Mouse (Mus musculus): ENCODE data around the gene Ncam1. TPM values are rescaled to one million over a fixed set of nuclear protein-coding genes. Genes with fewer than 3 reads are reported as not detected.

Gene Ncam1
- total and polyA plus RNA-seq, 3 experiments, result 0.05 to 2.1 TPM; not detected in 1

- H3K4me3 ChIP-seq (ENCODE audit: low read depth, low read length), result no peak overlapping the region
- H3K4me1 ChIP-seq (ENCODE audit: insufficient read depth, low read depth, low read length), result no peaks in the 10 kb centered on the region
- H3K9me3 ChIP-seq (replicated peaks), result peaks cover 8% of the 10 kb centered on the region; the same call in 1 of the 2 replicates
- ATAC-seq (ENCODE audit: extremely low read depth, insufficient number of reproducible peaks, low FRiP score, poor library complexity, severe bottlenecking) (no peak), DNase-seq (ENCODE audit: low spot score) (no peak)
- H3K36me3 ChIP-seq (replicated peaks), result no peaks in the 10 kb centered on the region
- TF ChIP-seq CTCF (IDR thresholded peaks at IDR 0.05; ENCODE audit: low read depth, low read length), result no peak
- TF ChIP-seq POLR2AphosphoS5 (IDR thresholded peaks at IDR 0.05; ENCODE audit: insufficient replicate concordance, low read depth, low read length), result no peak
- TF ChIP-seq TAL1 (conservative IDR thresholded peaks at IDR 0.05; ENCODE audit: low read depth, low read length), result no peak
- no peak for TF ChIP-seq GATA2 (IDR thresholded peaks at IDR 0.05; ENCODE audit: borderline replicate concordance, low read depth, low read length)
- TF ChIP-seq GATA1 (IDR thresholded peaks at IDR 0.05; ENCODE audit: borderline replicate concordance, low read length), result no peak
- H3K27me3 ChIP-seq (ENCODE audit: insufficient read depth, low read length), result no peaks in the 10 kb centered on the region
Measured at GRCm38 (mm10) chr9:49707646-49708045, 91.1 kb downstream of the Ncam1 start.

GRCm38 (mm10) chr9:49704196-49704967 is 94.3 kb downstream of the Ncam1 start:
- DNase-seq (ENCODE audit: low spot score) (no peak), ATAC-seq (ENCODE audit: extremely low read depth, insufficient number of reproducible peaks, low FRiP score, poor library complexity, severe bottlenecking) (no peak)
- H3K36me3 ChIP-seq (replicated peaks), result no peaks in the 10 kb centered on the region
- H3K4me3 ChIP-seq (ENCODE audit: low read depth, low read length), result no peak overlapping the region
- H3K4me1 ChIP-seq (ENCODE audit: insufficient read depth, low read depth, low read length), result no peaks in the 10 kb centered on the region
- no peaks in the 10 kb centered on the region for H3K27me3 ChIP-seq (ENCODE audit: insufficient read depth, low read length)
- TF ChIP-seq CTCF (IDR thresholded peaks at IDR 0.05; ENCODE audit: low read depth, low read length) (no peak), GATA1 (IDR thresholded peaks at IDR 0.05; ENCODE audit: borderline replicate concordance, low read length) (no peak), TAL1 (conservative IDR thresholded peaks at IDR 0.05; ENCODE audit: low read depth, low read length) (no peak), GATA2 (IDR thresholded peaks at IDR 0.05; ENCODE audit: borderline replicate concordance, low read depth, low read length) (no peak), POLR2AphosphoS5 (IDR thresholded peaks at IDR 0.05; ENCODE audit: insufficient replicate concordance, low read depth, low read length) (no peak)
- peaks cover 11% of the 10 kb centered on the region; the same call in 1 of the 2 replicates for H3K9me3 ChIP-seq (replicated peaks)

GRCm38 (mm10) chr9:49695371-49695770 is 103.4 kb downstream of the Ncam1 start:
- Histone ChIP-seq H3K4me3 (ENCODE audit: low read depth, low read length) (no peak overlapping the region), H3K27me3 (ENCODE audit: insufficient read depth, low read length) (no peaks in the 10 kb centered on the region), H3K4me1 (ENCODE audit: insufficient read depth, low read depth, low read length) (no peaks in the 10 kb centered on the region), H3K36me3 (replicated peaks) (no peaks in the 10 kb centered on the region), H3K9me3 (replicated peaks) (0 out of 2 replicates have a peak, but pooled peaks cover 7% of the 10 kb centered on the region)
- ATAC-seq (ENCODE audit: extremely low read depth, insufficient number of reproducible peaks, low FRiP score, poor library complexity, severe bottlenecking) (no peak), DNase-seq (ENCODE audit: low spot score) (no peak)
- TF ChIP-seq GATA1 (IDR thresholded peaks at IDR 0.05; ENCODE audit: borderline replicate concordance, low read length) (no peak), POLR2AphosphoS5 (IDR thresholded peaks at IDR 0.05; ENCODE audit: insufficient replicate concordance, low read depth, low read length) (no peak), CTCF (IDR thresholded peaks at IDR 0.05; ENCODE audit: low read depth, low read length) (no peak), GATA2 (IDR thresholded peaks at IDR 0.05; ENCODE audit: borderline replicate concordance, low read depth, low read length) (no peak), TAL1 (conservative IDR thresholded peaks at IDR 0.05; ENCODE audit: low read depth, low read length) (no peak)

GRCm38 (mm10) chr9:49692791-49693190 is 105.9 kb downstream of the Ncam1 start:
- DNase-seq (ENCODE audit: low spot score), result no peak
- Histone ChIP-seq H3K4me1 (ENCODE audit: insufficient read depth, low read depth, low read length) (no peaks in the 10 kb centered on the region), H3K9me3 (replicated peaks) (peaks cover 5% of the 10 kb centered on the region; the same call in 1 of the 2 replicates), H3K27me3 (ENCODE audit: insufficient read depth, low read length) (no peaks in the 10 kb centered on the region), H3K36me3 (replicated peaks) (no peaks in the 10 kb centered on the region), H3K4me3 (ENCODE audit: low read depth, low read length) (no peak overlapping the region)
- no peak for TF ChIP-seq POLR2AphosphoS5 (IDR thresholded peaks at IDR 0.05; ENCODE audit: insufficient replicate concordance, low read depth, low read length)
- no peak for TF ChIP-seq TAL1 (conservative IDR thresholded peaks at IDR 0.05; ENCODE audit: low read depth, low read length)
- no peak for TF ChIP-seq GATA1 (IDR thresholded peaks at IDR 0.05; ENCODE audit: borderline replicate concordance, low read length)
- no peak for TF ChIP-seq GATA2 (IDR thresholded peaks at IDR 0.05; ENCODE audit: borderline replicate concordance, low read depth, low read length)
- TF ChIP-seq CTCF (IDR thresholded peaks at IDR 0.05; ENCODE audit: low read depth, low read length), result no peak
- ATAC-seq (ENCODE audit: extremely low read depth, insufficient number of reproducible peaks, low FRiP score, poor library complexity, severe bottlenecking), result no peak

- H3K4me3 ChIP-seq (ENCODE audit: low read depth, low read length), result no peak overlapping the region
- H3K9me3 ChIP-seq (replicated peaks), result peaks cover 7% of the 10 kb centered on the region; the same call in 1 of the 2 replicates
- ATAC-seq (ENCODE audit: extremely low read depth, insufficient number of reproducible peaks, low FRiP score, poor library complexity, severe bottlenecking) (no peak), DNase-seq (ENCODE audit: low spot score) (no peak)
- no peaks in the 10 kb centered on the region for H3K4me1 ChIP-seq (ENCODE audit: insufficient read depth, low read depth, low read length)
- no peaks in the 10 kb centered on the region for H3K27me3 ChIP-seq (ENCODE audit: insufficient read depth, low read length)
- H3K36me3 ChIP-seq (replicated peaks), result no peaks in the 10 kb centered on the region
- TF ChIP-seq GATA2 (IDR thresholded peaks at IDR 0.05; ENCODE audit: borderline replicate concordance, low read depth, low read length), result no peak
- TF ChIP-seq POLR2AphosphoS5 (IDR thresholded peaks at IDR 0.05; ENCODE audit: insufficient replicate concordance, low read depth, low read length), result no peak
- TF ChIP-seq TAL1 (conservative IDR thresholded peaks at IDR 0.05; ENCODE audit: low read depth, low read length), result no peak
- no peak for TF ChIP-seq GATA1 (IDR thresholded peaks at IDR 0.05; ENCODE audit: borderline replicate concordance, low read length)
- no peak for TF ChIP-seq CTCF (IDR thresholded peaks at IDR 0.05; ENCODE audit: low read depth, low read length)
Measured at GRCm38 (mm10) chr9:49691344-49691743, 107.4 kb downstream of the Ncam1 start.

- TF ChIP-seq GATA1 (IDR thresholded peaks at IDR 0.05; ENCODE audit: borderline replicate concordance, low read length), result no peak
- TF ChIP-seq POLR2AphosphoS5 (IDR thresholded peaks at IDR 0.05; ENCODE audit: insufficient replicate concordance, low read depth, low read length), result no peak
- TF ChIP-seq GATA2 (IDR thresholded peaks at IDR 0.05; ENCODE audit: borderline replicate concordance, low read depth, low read length), result no peak
- no peak for TF ChIP-seq CTCF (IDR thresholded peaks at IDR 0.05; ENCODE audit: low read depth, low read length)
- Histone ChIP-seq H3K4me3 (ENCODE audit: low read depth, low read length) (no peak overlapping the region), H3K36me3 (replicated peaks) (no peaks in the 10 kb centered on the region), H3K27me3 (ENCODE audit: insufficient read depth, low read length) (no peaks in the 10 kb centered on the region), H3K4me1 (ENCODE audit: insufficient read depth, low read depth, low read length) (no peaks in the 10 kb centered on the region), H3K9me3 (replicated peaks) (peaks cover 19% of the 10 kb centered on the region)
- DNase-seq (ENCODE audit: low spot score), result no peak
- no peak for ATAC-seq (ENCODE audit: extremely low read depth, insufficient number of reproducible peaks, low FRiP score, poor library complexity, severe bottlenecking)
Measured at GRCm38 (mm10) chr9:49683566-49684273, 115.0 kb downstream of the Ncam1 start.
